Mouse (Mus musculus) cerebellum, adult 9-10 months (tissue): ENCODE measurements around the gene Abhd14b.
"Not testable (repeated sequence)": the region's sequence is repeated elsewhere in the genome, so short reads cannot be mapped to it uniquely, and the experiment has no call there.

Experiments
- DNase-seq: peaks from one replicate; pipeline ENCODE4 v3.0.0; 2022

The Abhd14b gene

DNA sequence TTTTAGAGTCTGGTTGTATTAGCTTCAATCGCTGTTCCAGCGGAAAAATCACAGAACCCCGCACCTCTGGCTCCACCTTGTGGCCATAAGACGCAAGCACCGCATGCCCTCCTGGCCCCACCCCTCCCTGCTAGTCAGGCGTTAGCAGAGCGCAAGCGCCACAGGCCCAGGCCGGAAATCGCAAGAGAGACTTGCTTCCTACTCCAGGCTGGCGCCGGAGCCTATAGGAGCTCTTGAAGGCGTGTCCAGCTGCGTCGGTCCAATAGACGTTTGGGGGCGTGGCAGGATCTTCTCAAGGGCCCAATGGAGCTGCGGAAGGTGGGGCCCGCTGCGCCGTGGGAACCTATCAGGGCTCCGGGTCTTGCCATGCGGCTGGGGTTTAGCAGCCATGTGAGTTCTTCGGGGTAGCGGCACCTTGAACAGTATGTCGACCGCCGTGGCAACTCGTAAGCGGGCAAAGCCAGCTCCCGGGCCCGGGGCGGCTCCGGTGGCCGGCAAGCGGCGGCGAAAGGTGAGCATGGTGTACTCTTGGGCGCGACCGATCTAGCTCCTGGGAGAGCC is 29.7 kb downstream of the Abhd14b start, which contains the start of gene Parp3:
TSS of gene Parp3 (minus strand) at position 26 of the 561 bp plus-strand sequence.
- DNase-seq, result peak; percentile 100

DNA sequence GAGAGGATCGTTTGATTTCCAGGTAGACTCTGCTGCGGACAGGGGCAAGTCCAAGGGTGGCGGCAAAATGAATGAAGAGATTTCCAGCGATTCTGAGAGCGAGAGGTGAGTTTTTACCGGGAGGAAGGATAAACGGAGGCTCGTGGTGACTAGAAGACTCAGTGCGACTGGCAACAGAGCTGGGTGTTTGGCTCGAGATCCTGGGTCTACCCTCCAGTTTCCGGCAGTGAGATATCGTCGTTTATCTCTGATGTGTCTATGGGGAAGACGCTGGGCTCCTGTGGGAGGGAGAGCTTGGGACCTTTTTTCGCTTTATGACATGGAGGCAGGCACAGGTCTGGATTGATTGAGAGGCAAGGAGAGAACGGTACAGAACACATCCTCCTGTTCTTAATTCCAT is 30.4 kb downstream of the Abhd14b start:
- peak; percentile 33 for DNase-seq

DNA sequence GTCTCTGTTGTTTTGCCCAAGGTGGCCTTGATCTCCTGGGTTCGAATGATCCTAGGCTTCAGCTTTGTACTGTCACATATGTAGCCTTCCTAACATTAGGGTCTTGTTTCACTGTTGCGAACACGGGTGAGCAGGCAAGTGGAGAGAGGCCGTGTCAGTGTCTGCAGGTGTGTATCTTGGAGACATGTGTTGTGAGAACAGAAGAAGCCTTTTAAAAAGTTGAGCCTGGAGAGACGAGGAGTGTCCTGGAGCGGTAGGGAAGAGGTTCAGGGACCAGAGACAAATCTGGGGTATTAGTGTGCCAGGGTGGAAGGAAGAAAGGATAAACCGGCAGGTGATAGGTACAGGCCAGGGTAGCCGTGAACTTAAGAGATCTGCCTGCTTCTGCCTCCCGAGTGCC is 30.8 kb downstream of the Abhd14b start:
- DNase-seq, result peak; percentile 36

GRCm38 (mm10) chr9:106480541-106480940 is 33.3 kb downstream of the Abhd14b start:
- DNase-seq, result peak; percentile 13

GRCm38 (mm10) chr9:106481075-106481474 is 33.8 kb downstream of the Abhd14b start:
- DNase-seq, result no peak

DNA sequence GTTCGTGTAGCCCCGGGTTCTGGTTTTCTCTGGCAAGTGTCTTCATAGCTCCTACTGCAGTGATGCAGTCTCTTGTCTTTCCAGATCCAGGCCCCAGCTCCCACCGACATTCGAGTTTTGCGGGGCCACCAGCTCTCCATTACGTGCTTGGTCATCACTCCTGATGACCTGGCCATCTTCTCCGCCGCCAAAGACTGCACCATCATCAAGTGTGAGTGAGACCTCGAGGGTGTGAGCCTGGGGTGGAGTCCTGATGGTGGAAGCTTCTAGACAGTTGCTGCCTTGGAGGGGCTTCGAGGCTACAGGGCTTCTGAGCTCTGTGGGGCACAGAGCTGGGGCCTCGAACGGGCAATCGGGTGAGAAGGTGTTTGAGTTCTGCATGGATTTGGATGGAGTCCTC is 34.4 kb downstream of the Abhd14b start:
- DNase-seq, result no peak

DNA sequence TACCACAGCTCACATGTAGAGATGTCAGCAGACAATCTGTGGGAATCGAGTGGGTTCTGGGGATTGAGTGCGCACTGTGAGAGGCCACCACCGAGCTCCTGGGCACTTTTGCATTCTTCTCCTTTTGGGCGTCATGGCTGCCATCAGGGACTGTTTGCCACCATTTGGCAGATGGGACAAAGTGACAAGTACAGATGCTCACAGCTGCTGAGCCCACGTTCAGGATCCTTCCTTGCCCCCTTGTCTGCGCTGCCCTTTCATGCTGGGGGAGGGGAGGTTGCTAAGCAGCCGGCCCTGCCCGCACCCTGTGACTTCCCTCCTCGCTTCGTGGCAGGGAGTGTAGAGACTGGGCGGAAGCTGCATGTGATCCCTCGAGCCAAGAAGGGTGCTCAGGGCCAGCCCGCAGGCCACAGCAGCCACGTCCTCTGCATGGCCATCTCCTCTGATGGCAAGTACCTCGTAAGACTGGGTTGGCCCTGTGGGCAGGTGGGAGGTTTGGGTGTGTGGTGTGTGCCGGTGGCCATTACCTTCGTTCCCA is 35.4 kb downstream of the Abhd14b start:
- DNase-seq, result no peak

DNA sequence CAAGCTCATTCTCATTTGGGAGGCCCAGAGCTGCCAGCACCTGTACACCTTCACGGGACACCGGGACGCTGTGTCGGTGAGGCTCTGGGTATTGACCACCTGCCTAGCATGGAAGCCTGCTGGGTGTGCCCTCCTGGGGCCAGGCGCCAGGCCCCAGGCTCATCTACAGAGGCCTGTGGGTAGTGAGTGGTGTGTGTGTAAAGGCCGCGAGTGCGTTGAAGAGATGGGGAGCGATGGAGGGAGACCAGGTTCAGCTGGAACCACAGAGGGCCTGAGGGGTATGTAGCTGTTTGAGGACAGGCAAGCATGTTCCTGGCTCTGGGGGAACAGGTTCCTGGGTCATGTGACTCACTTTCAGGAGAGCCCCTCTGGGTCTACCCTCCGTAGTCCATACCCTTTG is 35.9 kb downstream of the Abhd14b start:
- no peak for DNase-seq

- DNase-seq, result no peak
Measured at GRCm38 (mm10) chr9:106483606-106484005, 36.3 kb downstream of the Abhd14b start.

DNA sequence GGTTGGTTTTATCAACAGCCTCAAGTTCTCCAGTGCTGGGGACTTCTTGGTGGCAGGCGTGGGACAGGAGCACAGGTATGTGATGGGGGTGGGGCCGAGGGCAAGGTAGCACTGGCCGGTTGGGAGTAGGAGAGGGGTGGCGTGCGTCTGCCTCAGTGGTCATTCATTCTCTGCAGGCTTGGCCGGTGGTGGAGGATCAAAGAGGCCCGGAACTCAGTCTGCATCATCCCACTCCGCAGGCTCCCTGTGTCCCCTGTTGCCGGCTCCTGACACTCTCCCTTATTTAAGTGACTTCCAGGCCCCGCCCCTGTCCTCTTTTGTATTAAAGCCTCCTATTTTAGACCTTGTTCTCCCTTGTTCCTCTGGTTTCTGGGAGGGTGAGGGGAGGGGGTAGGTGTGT is 37.8 kb downstream of the Abhd14b start:
- DNase-seq, result no peak

DNA sequence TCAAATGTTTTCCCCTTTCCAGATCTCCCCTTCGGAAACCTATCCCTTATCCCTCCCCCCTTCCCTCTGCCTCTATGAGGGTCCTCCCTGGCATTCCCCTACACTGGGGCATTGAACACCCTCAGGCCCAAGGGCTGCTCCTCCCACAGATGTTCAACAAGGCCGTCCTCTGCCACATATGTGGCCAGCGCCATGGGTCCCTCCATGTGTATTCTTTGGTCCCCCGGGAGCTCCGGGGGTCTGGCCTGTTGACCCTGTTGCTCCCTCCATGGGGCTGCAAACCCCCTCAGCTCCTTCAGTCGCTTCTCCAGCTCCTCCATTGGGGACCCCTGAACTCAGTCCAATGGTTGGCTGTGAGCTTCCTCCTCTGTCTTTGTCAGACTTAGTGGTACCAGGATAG is 40.3 kb downstream of the Abhd14b start:
- DNase-seq, result not testable (repeated sequence)

DNA sequence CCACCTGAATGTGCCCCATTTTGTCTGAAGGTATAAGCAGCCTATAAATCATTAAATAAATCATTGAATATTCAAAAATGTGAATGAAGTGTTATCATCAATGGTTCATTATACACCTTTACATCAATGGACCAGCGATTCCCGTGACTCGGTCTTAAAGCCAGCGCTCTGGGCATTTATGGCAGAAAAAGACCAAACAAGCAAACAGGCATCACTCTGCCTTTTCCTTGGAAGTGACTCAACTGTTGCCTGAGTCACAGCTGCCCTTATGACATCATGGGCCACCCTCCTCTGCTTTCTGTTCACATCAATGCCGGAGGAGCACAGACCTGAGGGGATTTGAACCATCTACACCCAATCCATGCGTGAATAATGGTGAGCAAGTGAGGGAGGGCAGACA is 52.4 kb downstream of the Abhd14b start, which contains the start of gene Iqcf1:
TSS of gene Iqcf1 (plus strand) at position 301 of the 400 bp plus-strand sequence.
- no peak for DNase-seq

DNA sequence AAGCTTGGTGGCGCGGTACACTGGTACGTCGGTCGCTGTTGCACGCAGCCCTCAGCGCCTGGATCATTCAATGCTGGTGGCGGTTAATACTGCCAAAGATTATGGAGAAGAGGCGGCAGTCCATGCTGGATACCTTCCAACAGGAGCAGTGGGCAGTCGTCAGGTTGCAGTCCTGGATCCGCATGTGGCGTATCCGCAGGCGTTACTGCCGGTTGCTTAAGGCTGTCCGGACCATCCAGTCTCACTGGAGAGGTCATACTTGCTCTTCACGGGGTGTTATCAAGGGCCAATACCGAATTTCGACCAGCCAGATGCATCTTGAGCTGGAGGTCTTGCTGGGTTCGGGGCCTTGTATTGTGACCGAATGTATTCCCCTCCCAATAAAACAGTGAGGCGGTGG is 54.6 kb downstream of the Abhd14b start:
- no peak for DNase-seq
